Comparison of ENCODE assay signal across 27 mouse cellular contexts in genomic region chr13:117054811-117055496, GRCm38 (mm10). TPM values are rescaled to one million over a fixed set of nuclear protein-coding genes. Genes with fewer than 3 reads are reported as not detected.
DNase-seq lines count a peak whose midpoint lies in the region; ATAC-seq lines count a peak whose summit lies in the region.
"Had no signal": no experiment of that assay in that cellular context is flagged by ENCODE, and none has a peak within 500 bp of the region (broad histone marks: within the 10 kb centered on the region; RNA-seq: fewer than 3 reads in every experiment).

No protein-coding gene starts in this region.

- 94% methylated on average over 7 of the region's 7 CpGs for WGBS in hindbrain, embryonic 14.5 days

- intact Hi-C loops in left cerebral cortex, postnatal 25 days (cut with DNase I) = loop anchor here (10.0 kb wide), 1 partner anchor 290 kb away; no protein-coding TSS in a partner anchor
- intact Hi-C loops in heart, postnatal 36 days (cut with DNase I) = no loop called here

- H3K4me1 ChIP-seq in hindbrain, embryonic 14.5 days (replicated peaks; ENCODE audit: control insufficient read depth, insufficient read depth, low read length) = no peaks in the 10 kb centered on the region
- H3K4me1 ChIP-seq: forebrain, embryonic 15.5 days; hindbrain, embryonic 13.5 days; limb, embryonic 10.5 days; liver, embryonic 15.5 days; neural tube, embryonic 15.5 days had no signal

- ATAC-seq in megakaryocyte progenitor cell, adult 5-6 weeks (replicated peaks; ENCODE audit: poor library complexity) = peak; percentile 10; the same call in 1 of the 2 replicates
- ATAC-seq in hindbrain, embryonic 14.5 days (ENCODE audit: low FRiP score) = no peak
- ATAC-seq: forebrain, embryonic 15.5 days; inflammation-experienced regulatory T-cells, adult 6 months had no signal

- no peak overlapping the region for H3K9ac ChIP-seq in hindbrain, embryonic 14.5 days
- H3K9ac ChIP-seq: embryonic facial prominence, embryonic 15.5 days; forebrain, embryonic 15.5 days; heart, embryonic 13.5 days; hindbrain, embryonic 13.5 days; liver, embryonic 15.5 days; neural tube, embryonic 15.5 days had no signal

- H3K27ac ChIP-seq in hindbrain, embryonic 14.5 days = no peak overlapping the region
- H3K27ac ChIP-seq: embryonic facial prominence, embryonic 15.5 days; forebrain, embryonic 15.5 days; heart, adult 2 months; heart, embryonic 13.5 days; hindbrain, embryonic 13.5 days; limb, embryonic 10.5 days; liver, embryonic 15.5 days; macrophage; neural tube, embryonic 15.5 days; stomach, postnatal 0 days had no signal

- H3K4me3 ChIP-seq in hindbrain, embryonic 14.5 days (replicated peaks; ENCODE audit: low read length) = no peak overlapping the region
- H3K4me3 ChIP-seq: embryonic facial prominence, embryonic 15.5 days; forebrain, embryonic 15.5 days; heart, adult 2 months; heart, embryonic 13.5 days; hindbrain, embryonic 13.5 days; limb, embryonic 10.5 days; liver, embryonic 15.5 days; neural tube, embryonic 15.5 days had no signal

- H3K4me2 ChIP-seq in hindbrain, embryonic 14.5 days (replicated peaks) = no peak overlapping the region
- H3K4me2 ChIP-seq: embryonic facial prominence, embryonic 15.5 days; forebrain, embryonic 15.5 days; heart, embryonic 13.5 days; hindbrain, embryonic 13.5 days; liver, embryonic 15.5 days; midbrain, embryonic 11.5 days; neural tube, embryonic 15.5 days had no signal

- H3K36me3 ChIP-seq in hindbrain, embryonic 14.5 days (replicated peaks; ENCODE audit: control insufficient read depth, insufficient read depth) = no peaks in the 10 kb centered on the region
- H3K36me3 ChIP-seq: embryonic facial prominence, embryonic 15.5 days; forebrain, embryonic 15.5 days; heart, embryonic 13.5 days; hindbrain, embryonic 13.5 days; limb, embryonic 10.5 days; liver, embryonic 15.5 days; neural tube, embryonic 15.5 days had no signal

- DNase-seq in lung, postnatal 36 days = peak; percentile 32
- DNase-seq in lung, adult 18-20 months = no peak
- DNase-seq in thymus, postnatal 10 days (ENCODE audit: low spot score in 2 of 2) = peak; percentile 41 to 42
- no peak for DNase-seq in left cerebral cortex, postnatal 25 days (ENCODE audit: low spot score in 2 of 2)
- no peak for DNase-seq in hindbrain, embryonic 14.5 days (ENCODE audit: low spot score)
- no peak for DNase-seq in heart, postnatal 36 days
- DNase-seq: adrenal gland, postnatal 36 days; B cell, adult 2 months; cerebellum, adult 9-10 months; gastrocnemius, postnatal 14 days; heart, adult 2 months; heart, postnatal 14 days; kidney, adult 9 months; kidney, postnatal 14 days; liver had no signal

- no peaks in the 10 kb centered on the region for H3K27me3 ChIP-seq in hindbrain, embryonic 14.5 days (ENCODE audit: control insufficient read depth, insufficient read depth, low read length)
- H3K27me3 ChIP-seq: embryonic facial prominence, embryonic 15.5 days; forebrain, embryonic 15.5 days; heart, embryonic 13.5 days; hindbrain, embryonic 13.5 days; liver, embryonic 15.5 days; neural tube, embryonic 15.5 days had no signal

- no peaks in the 10 kb centered on the region for H3K9me3 ChIP-seq in hindbrain, embryonic 14.5 days (ENCODE audit: control insufficient read depth, low read length)
- H3K9me3 ChIP-seq: embryonic facial prominence, embryonic 15.5 days; forebrain, embryonic 15.5 days; heart, embryonic 13.5 days; hindbrain, embryonic 13.5 days; limb, embryonic 10.5 days; liver, embryonic 15.5 days; neural tube, embryonic 15.5 days had no signal

RNA-seq across cellular contexts. Expression of gene Parp8, which starts 29.6 kb away (rescaled TPM):
- total RNA-seq in megakaryocyte progenitor cell, adult 5-6 weeks (2015) = 148 and 167 TPM in 2 replicates
- total RNA-seq in megakaryocyte progenitor cell, adult 5-6 weeks (2017) = 89.5 and 104 TPM in 2 replicates
- total RNA-seq in left cerebral cortex, postnatal 25 days (2021) = 10 to 100 TPM; 21.6 to 21.9 TPM
- 42.3 and 44.0 TPM in 2 replicates for polyA plus RNA-seq in hindbrain, embryonic 14.5 days (2014; fragmentation: Nextera tagmentation; extraction: Ambion mirVana)
- total RNA-seq in heart, postnatal 36 days (2021) = 10 to 100 TPM in 1 of 2 experiments, 1 to 10 TPM in 1; 8.4 to 11.8 TPM

Comparison
In these comparisons a context has a peak if more than half of its experiments do, and no peak if none do; other contexts are left out.
1. DNase-seq: peak in lung, postnatal 36 days (single experiment) and thymus, postnatal 10 days (2 of 2); none in lung, adult 18-20 months (0 of 2), left cerebral cortex, postnatal 25 days (0 of 2), hindbrain, embryonic 14.5 days (single experiment) and heart, postnatal 36 days (0 of 2).